Mouse (Mus musculus): ENCODE results near the gene Mastl. TPM values are rescaled to one million over a fixed set of nuclear protein-coding genes. Genes with fewer than 3 reads are reported as not detected.
A peak's percentile ranks its signal among the peaks of the same experiment; 100 is the strongest.

Mastl gene
- 11.9 and 13.4 TPM in 2 replicates for polyA plus RNA-seq (2014; fragmentation: Nextera tagmentation; extraction: Ambion mirVana)

DNA sequence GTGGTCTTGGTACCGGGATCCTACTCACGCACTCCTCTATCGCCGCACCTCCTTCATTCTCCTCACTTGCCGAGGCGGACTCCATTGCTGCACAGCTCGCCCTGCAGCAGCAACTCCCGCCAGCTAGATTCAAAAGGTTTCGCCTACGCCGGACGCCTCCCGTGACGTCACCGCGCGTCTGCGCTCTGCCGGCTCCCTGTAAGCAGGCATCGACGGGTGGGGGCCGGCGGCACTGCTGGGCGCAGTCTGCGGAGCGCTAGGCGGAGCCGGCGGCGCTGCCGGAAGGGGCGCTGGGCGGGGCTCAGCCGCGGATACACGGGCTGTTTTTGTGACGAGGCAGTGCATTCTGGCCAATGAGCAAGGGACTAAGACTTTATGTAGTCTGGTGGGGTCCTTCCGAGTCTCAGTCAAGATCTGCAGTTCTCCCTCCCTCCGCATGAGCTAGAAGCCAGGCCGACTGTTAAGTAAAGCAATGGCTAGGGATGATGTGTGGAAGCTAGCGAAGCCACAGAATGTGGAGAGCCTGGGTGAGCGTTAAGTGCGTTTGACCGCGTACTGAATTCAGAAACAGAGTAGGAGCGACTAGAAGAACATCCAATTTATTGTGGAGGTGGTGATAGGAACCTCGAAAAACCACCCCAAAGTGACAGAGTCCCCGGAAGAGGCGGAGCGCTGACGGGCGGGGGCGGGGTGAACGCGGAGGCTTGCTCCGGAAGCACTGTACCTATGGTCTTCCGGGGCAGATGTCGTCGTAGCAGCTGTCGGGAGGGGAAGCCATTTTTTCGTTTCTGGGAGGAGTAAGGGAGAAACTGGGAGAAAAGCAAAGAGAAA is at the start of gene Mastl, which contains the start of gene Yme1l1:
Gene Mastl, minus strand, starts transcription at position 248 of the 831 bp plus-strand sequence.
Gene Yme1l1, plus strand, starts transcription at position 593 of the 831 bp plus-strand sequence.
- DNase-seq (ENCODE audit: low spot score) (peak; percentile 98), ATAC-seq (ENCODE audit: low FRiP score) (peak; percentile 98)
- Histone ChIP-seq H3K27me3 (ENCODE audit: control insufficient read depth, insufficient read depth, low read length) (no peaks in the 10 kb centered on the region), H3K4me3 (ENCODE audit: low read depth, low read length) (peak within 1 kb of the TSS; percentile 80), H3K4me1 (replicated peaks; ENCODE audit: control insufficient read depth, insufficient read depth, low read length) (0 out of 2 replicates have a peak, but pooled peaks cover 2% of the 10 kb centered on the region), H3K36me3 (ENCODE audit: control insufficient read depth, insufficient read depth, low read length) (no peaks in the 10 kb centered on the region), H3K9ac (ENCODE audit: low read depth, low read length) (peak within 1 kb of the TSS; percentile 76), H3K4me2 (replicated peaks; ENCODE audit: low read depth, low read length) (peak within 1 kb of the TSS; percentile 67), H3K27ac (ENCODE audit: low read depth, low read length) (peak within 1 kb of the TSS; percentile 96), H3K9me3 (ENCODE audit: control insufficient read depth, low read length) (no peaks in the 10 kb centered on the region)
- WGBS: under 1% methylated on average over 61 of the region's 61 CpGs

DNA sequence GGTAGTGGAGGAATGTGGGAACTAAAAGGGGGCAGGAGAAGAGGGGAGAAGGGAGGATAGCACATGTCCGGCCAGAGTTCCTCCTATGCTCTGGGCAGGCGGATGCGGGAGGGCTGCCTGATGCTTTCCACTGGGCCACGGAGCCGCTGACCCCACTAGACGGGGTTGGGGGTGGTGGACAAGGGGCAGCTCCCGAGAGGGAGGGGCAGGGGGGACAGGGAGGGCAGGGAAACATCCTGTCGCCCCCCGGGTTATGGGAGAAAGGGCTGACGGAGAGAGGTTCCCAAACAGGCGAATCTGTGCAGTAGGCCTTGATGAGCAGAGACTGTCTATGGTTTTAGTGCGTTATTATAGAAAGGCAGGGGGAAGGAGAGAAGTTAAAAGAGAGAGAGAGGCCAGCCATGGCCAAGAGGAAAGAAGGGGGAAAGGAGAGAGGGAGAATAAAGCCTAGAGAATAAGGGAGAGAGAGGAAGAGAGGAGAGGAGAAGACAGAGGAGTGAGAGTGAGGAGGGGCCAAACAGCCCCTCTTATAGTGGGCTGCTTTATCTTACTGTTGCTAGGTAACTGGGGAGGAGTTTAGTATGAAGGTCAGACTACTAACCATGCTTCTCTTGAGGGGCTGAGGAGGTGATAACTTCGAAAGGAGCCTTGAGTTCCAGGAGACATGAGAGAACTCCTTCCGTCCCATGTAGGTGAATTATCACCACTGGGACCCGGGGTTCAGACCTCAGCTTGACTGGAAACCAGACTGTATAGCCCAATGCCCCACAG is 47.3 kb upstream of the Mastl start:
- Histone ChIP-seq H3K9ac (ENCODE audit: low read depth, low read length) (no peak overlapping the region), H3K27me3 (ENCODE audit: control insufficient read depth, insufficient read depth, low read length) (no peaks in the 10 kb centered on the region), H3K4me3 (ENCODE audit: low read depth, low read length) (no peak overlapping the region), H3K4me2 (replicated peaks; ENCODE audit: low read depth, low read length) (no peak overlapping the region), H3K4me1 (replicated peaks; ENCODE audit: control insufficient read depth, insufficient read depth, low read length) (no peaks in the 10 kb centered on the region), H3K27ac (ENCODE audit: low read depth, low read length) (no peak overlapping the region), H3K9me3 (ENCODE audit: control insufficient read depth, low read length) (no peaks in the 10 kb centered on the region), H3K36me3 (ENCODE audit: control insufficient read depth, insufficient read depth, low read length) (no peaks in the 10 kb centered on the region)
- no peak for DNase-seq (ENCODE audit: low spot score)
- 60% methylated on average over 15 of the region's 15 CpGs for WGBS
- peak; percentile 47; the same call in 1 of the 2 replicates for ATAC-seq (ENCODE audit: low FRiP score)

DNA sequence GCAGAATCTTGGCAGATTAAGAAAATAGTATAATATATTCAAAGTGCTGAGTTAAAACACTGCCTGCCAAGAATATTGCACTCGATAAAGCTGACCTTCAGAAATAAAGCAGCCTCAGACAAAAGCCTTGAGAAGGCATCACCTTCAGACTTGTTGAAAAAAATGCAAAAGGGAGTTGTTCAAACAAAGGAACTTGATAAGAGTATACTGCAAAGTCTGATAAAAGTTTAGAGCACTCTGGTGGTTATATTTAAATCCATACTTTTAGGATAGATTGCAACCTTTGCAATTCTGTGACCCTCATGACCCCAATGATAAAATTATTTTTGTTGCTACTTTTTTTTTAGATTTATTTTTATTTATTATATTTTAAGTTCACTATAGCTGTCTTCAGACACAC is 45.2 kb upstream of the Mastl start:
- no peaks in the 10 kb centered on the region for H3K9me3 ChIP-seq (ENCODE audit: control insufficient read depth, low read length)
- no peak overlapping the region for H3K4me2 ChIP-seq (replicated peaks; ENCODE audit: low read depth, low read length)
- no peak overlapping the region for H3K27ac ChIP-seq (ENCODE audit: low read depth, low read length)
- H3K9ac ChIP-seq (ENCODE audit: low read depth, low read length): no peak overlapping the region
- no peaks in the 10 kb centered on the region for H3K36me3 ChIP-seq (ENCODE audit: control insufficient read depth, insufficient read depth, low read length)
- no peak for DNase-seq (ENCODE audit: low spot score)
- no peaks in the 10 kb centered on the region for H3K27me3 ChIP-seq (ENCODE audit: control insufficient read depth, insufficient read depth, low read length)
- no peak overlapping the region for H3K4me3 ChIP-seq (ENCODE audit: low read depth, low read length)
- no peak for ATAC-seq (ENCODE audit: low FRiP score)
- no peaks in the 10 kb centered on the region for H3K4me1 ChIP-seq (replicated peaks; ENCODE audit: control insufficient read depth, insufficient read depth, low read length)
- 93% methylated on average over 1 of the region's 1 CpGs for WGBS

DNA sequence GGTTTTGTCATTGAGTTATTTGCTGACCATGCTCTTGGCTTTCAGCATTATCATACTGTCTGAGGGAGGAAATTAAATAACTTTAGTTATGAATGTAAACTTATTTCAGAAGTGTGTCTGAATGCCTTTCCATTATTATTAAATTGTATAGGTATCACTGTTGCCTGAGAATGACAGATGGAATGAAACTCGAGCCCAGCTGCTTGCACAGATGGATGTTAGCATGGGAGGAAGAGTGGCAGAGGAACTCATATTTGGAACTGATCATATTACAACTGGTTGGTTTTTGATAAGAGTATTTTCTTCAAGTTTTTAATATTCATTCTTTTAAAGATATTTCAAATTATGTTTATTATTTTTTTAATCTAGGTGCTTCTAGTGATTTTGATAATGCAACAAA is 38.5 kb upstream of the Mastl start:
- Histone ChIP-seq H3K27ac (ENCODE audit: low read depth, low read length) (no peak overlapping the region), H3K9me3 (ENCODE audit: control insufficient read depth, low read length) (no peaks in the 10 kb centered on the region), H3K4me2 (replicated peaks; ENCODE audit: low read depth, low read length) (no peak overlapping the region), H3K4me3 (ENCODE audit: low read depth, low read length) (no peak overlapping the region), H3K27me3 (ENCODE audit: control insufficient read depth, insufficient read depth, low read length) (no peaks in the 10 kb centered on the region), H3K4me1 (replicated peaks; ENCODE audit: control insufficient read depth, insufficient read depth, low read length) (no peaks in the 10 kb centered on the region), H3K9ac (ENCODE audit: low read depth, low read length) (no peak overlapping the region), H3K36me3 (ENCODE audit: control insufficient read depth, insufficient read depth, low read length) (peaks cover 2% of the 10 kb centered on the region)
- WGBS: 87% methylated on average over 1 of the region's 1 CpGs
- ATAC-seq (ENCODE audit: low FRiP score) (no peak), DNase-seq (ENCODE audit: low spot score) (no peak)

DNA sequence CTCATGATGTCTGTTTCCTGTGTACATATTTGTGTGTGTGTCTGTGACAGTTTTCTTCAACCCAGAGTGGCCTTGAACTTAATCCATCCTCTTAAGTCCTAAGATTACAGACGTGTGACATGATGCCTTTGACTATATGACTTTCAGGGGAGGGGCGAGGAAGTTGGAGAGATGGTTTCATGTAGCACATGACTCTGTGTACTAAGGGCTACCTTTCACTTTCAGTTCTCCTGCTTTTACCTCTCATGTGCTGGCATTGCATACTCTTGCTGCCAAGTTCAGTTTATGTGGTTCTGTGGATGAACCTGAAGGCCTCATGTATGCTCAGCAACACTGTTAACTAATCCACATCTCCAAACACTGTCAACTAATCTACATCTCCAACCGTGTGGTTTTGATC is 16.5 kb upstream of the Mastl start:
- Histone ChIP-seq H3K27me3 (ENCODE audit: control insufficient read depth, insufficient read depth, low read length) (no peaks in the 10 kb centered on the region), H3K36me3 (ENCODE audit: control insufficient read depth, insufficient read depth, low read length) (peaks cover 8% of the 10 kb centered on the region; the same call in 1 of the 2 replicates), H3K4me1 (replicated peaks; ENCODE audit: control insufficient read depth, insufficient read depth, low read length) (no peaks in the 10 kb centered on the region), H3K9me3 (ENCODE audit: control insufficient read depth, low read length) (no peaks in the 10 kb centered on the region), H3K9ac (ENCODE audit: low read depth, low read length) (no peak overlapping the region), H3K4me2 (replicated peaks; ENCODE audit: low read depth, low read length) (no peak overlapping the region), H3K27ac (ENCODE audit: low read depth, low read length) (no peak overlapping the region), H3K4me3 (ENCODE audit: low read depth, low read length) (no peak overlapping the region)
- DNase-seq (ENCODE audit: low spot score) (no peak), ATAC-seq (ENCODE audit: low FRiP score) (no peak)
- 88% methylated on average over 3 of the region's 3 CpGs for WGBS

DNA sequence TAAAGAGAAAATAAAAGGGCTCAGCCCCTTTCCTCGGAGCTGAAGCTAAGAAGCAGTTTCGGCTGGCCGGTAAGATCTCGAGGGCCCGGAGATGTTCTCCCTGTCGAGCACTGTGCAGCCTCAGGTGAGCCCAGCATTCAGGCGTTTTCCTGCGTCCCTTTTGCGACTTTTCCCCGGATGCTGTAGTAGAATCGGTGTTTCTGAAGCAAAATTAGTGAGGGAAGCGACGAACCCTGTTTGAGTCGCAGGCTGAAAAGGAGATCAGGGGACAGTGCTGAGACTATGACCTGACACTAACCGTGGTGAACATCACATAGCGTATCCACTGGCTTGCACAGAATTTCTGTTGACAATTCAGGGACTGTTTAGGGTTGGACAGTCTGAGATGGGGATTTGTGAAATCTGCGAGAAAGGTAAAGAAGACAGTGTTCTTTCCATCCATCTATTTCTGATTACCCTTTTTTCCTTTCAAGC is 821 bp upstream of the Mastl start:
- H3K27ac ChIP-seq (ENCODE audit: low read depth, low read length): peak overlapping the region; percentile 96
- under 1% methylated on average over 17 of the region's 17 CpGs for WGBS
- ATAC-seq (ENCODE audit: low FRiP score) (peak; percentile 20; the same call in 1 of the 2 replicates), DNase-seq (ENCODE audit: low spot score) (no peak)
- H3K36me3 ChIP-seq (ENCODE audit: control insufficient read depth, insufficient read depth, low read length): no peaks in the 10 kb centered on the region
- H3K27me3 ChIP-seq (ENCODE audit: control insufficient read depth, insufficient read depth, low read length): no peaks in the 10 kb centered on the region
- H3K4me2 ChIP-seq (replicated peaks; ENCODE audit: low read depth, low read length): peak overlapping the region; percentile 67
- peak overlapping the region; percentile 76 for H3K9ac ChIP-seq (ENCODE audit: low read depth, low read length)
- H3K9me3 ChIP-seq (ENCODE audit: control insufficient read depth, low read length): no peaks in the 10 kb centered on the region
- H3K4me3 ChIP-seq (ENCODE audit: low read depth, low read length): peak overlapping the region; percentile 80
- 0 out of 2 replicates have a peak, but pooled peaks cover 2% of the 10 kb centered on the region for H3K4me1 ChIP-seq (replicated peaks; ENCODE audit: control insufficient read depth, insufficient read depth, low read length)

DNA sequence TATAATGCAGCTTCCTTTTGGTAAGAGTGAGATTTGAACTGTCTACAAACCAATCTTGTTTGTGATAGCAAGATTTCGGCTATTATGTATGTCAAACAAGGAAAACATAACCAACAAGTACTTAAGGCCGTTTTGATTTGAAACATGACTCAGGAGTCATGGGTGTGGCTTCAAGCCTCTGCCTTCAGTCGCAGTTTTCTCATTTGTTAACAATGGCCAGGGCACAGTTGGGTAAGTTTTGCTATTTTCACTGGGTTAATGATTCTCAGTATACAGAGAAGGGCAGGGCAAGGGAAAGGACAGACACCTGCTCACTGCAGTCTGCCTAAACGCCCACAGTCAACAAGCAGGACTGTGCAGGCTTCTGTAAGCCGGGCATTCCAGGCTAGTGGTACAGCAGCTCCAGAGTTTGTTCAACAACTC is 614 bp downstream of the Mastl start:
- Histone ChIP-seq H3K4me2 (replicated peaks; ENCODE audit: low read depth, low read length) (peak overlapping the region; percentile 67), H3K4me3 (ENCODE audit: low read depth, low read length) (peak overlapping the region; percentile 80), H3K9me3 (ENCODE audit: control insufficient read depth, low read length) (no peaks in the 10 kb centered on the region), H3K36me3 (ENCODE audit: control insufficient read depth, insufficient read depth, low read length) (no peaks in the 10 kb centered on the region), H3K27me3 (ENCODE audit: control insufficient read depth, insufficient read depth, low read length) (no peaks in the 10 kb centered on the region), H3K9ac (ENCODE audit: low read depth, low read length) (peak overlapping the region; percentile 67), H3K4me1 (replicated peaks; ENCODE audit: control insufficient read depth, insufficient read depth, low read length) (0 out of 2 replicates have a peak, but pooled peaks cover 2% of the 10 kb centered on the region), H3K27ac (ENCODE audit: low read depth, low read length) (peak overlapping the region; percentile 96)
- DNase-seq (ENCODE audit: low spot score) (no peak), ATAC-seq (ENCODE audit: low FRiP score) (peak; percentile 30)
- WGBS: 6% methylated on average over 5 of the region's 5 CpGs

DNA sequence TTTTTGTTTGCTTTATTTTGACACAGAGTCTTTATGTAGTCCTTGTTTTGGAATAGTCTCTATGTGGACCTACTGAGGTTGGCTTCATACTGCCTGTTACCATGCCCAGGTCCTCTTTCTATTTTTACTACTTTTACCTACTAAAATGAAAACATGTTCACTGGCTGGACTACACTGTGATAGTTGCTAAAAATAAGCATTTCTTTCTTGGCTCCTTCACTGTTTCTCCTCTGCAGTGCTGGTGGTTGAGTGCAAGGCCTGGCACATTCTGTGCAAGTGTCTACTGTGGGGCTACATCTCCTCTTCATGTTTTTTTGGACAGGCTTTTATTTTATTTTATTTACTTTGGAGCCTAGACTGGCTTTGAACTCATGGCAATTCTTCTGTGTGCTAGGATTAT is 36.3 kb downstream of the Mastl start:
- no peak overlapping the region for H3K4me2 ChIP-seq (replicated peaks; ENCODE audit: low read depth, low read length)
- H3K27me3 ChIP-seq (ENCODE audit: control insufficient read depth, insufficient read depth, low read length): no peaks in the 10 kb centered on the region
- H3K27ac ChIP-seq (ENCODE audit: low read depth, low read length): no peak overlapping the region
- DNase-seq (ENCODE audit: low spot score): no peak
- H3K9me3 ChIP-seq (ENCODE audit: control insufficient read depth, low read length): no peaks in the 10 kb centered on the region
- no peak overlapping the region for H3K9ac ChIP-seq (ENCODE audit: low read depth, low read length)
- H3K4me3 ChIP-seq (ENCODE audit: low read depth, low read length): no peak overlapping the region
- H3K4me1 ChIP-seq (replicated peaks; ENCODE audit: control insufficient read depth, insufficient read depth, low read length): no peaks in the 10 kb centered on the region
- no peaks in the 10 kb centered on the region for H3K36me3 ChIP-seq (ENCODE audit: control insufficient read depth, insufficient read depth, low read length)
- no peak for ATAC-seq (ENCODE audit: low FRiP score)
